Mouse (Mus musculus) stomach, postnatal 0 days (tissue): ENCODE results near the gene Polr2e. TPM values are rescaled to one million over a fixed set of nuclear protein-coding genes. Genes with fewer than 3 reads are reported as not detected.

Source experiments
- ATAC-seq: fragments of 200-750 bp; cut with Nextera tagmentation; 2 replicates; pipeline ENCODE4 v1.8.0; 2017; ENCODE audit not compliant: low FRiP score, low TSS enrichment
- DNase-seq: peaks from one replicate; pipeline ENCODE4 v3.0.0-alpha.2; 2016; ENCODE audit warnings: low spot score
- H3K27ac ChIP-seq: fragments of 300-500 bp; sonication (generic); replicated peaks from 2 replicates; pipeline ENCODE4 v1.5.1; 2014; ENCODE audit warnings: mild to moderate bottlenecking, control low read depth
- H3K27me3 ChIP-seq: fragments of 300-500 bp; sonication (generic); 2 replicates; pipeline ENCODE4 v1.6.1; 2014; ENCODE audit warnings: low read length; ENCODE audit not compliant: control insufficient read depth, insufficient read depth
- H3K36me3 ChIP-seq: fragments of 300-500 bp; sonication (generic); 2 replicates; pipeline ENCODE4 v1.6.1; 2014; ENCODE audit warnings: low read length, mixed read lengths; ENCODE audit not compliant: control insufficient read depth, insufficient read depth
- H3K4me1 ChIP-seq: fragments of 300-500 bp; sonication (generic); replicated peaks from 2 replicates; pipeline ENCODE4 v1.6.1; 2014; ENCODE audit warnings: antibody characterized with exemption; ENCODE audit not compliant: control insufficient read depth, insufficient read depth
- H3K4me2 ChIP-seq: fragments of 300-500 bp; sonication (generic); replicated peaks from 2 replicates; pipeline ENCODE4 v1.6.1; 2014; ENCODE audit warnings: low read depth, mild to moderate bottlenecking, control low read depth, moderate library complexity
- H3K4me3 ChIP-seq: fragments of 300-500 bp; sonication (generic); 2 replicates; pipeline ENCODE4 v1.5.1; 2014; ENCODE audit warnings: low read depth, low read length, control low read depth
- H3K9ac ChIP-seq: fragments of 300-500 bp; sonication (generic); 2 replicates; pipeline ENCODE4 v1.6.1; 2014; ENCODE audit warnings: mild to moderate bottlenecking, low read length, control low read depth, mixed read lengths
- H3K9me3 ChIP-seq: fragments of 300-500 bp; sonication (generic); 2 replicates; pipeline ENCODE4 v1.6.1; 2016; ENCODE audit warnings: low read length; ENCODE audit not compliant: control insufficient read depth
- CTCF ChIP-seq: IDR thresholded peaks from 2 replicates; pipeline ENCODE4 v1.5.1; 2016; ENCODE audit warnings: antibody characterized with exemption, low read depth, mild to moderate bottlenecking, moderate library complexity
- EP300 ChIP-seq: optimal IDR thresholded peaks from 2 replicates; pipeline ENCODE3; 2016; ENCODE audit warnings: antibody characterized with exemption
- WGBS: fragments of 180-500 bp; shearing (Covaris S2); extraction: QIAGEN DNeasy Blood & Tissue Kit; methylation state at CpG from one replicate; pipeline ENCODE4 v1.1.7; 2014; 5-methylcytosine and 5-hydroxymethylcytosine counted together
- polyA plus RNA-seq: library from polyadenylated mRNA; unstranded; fragments of >200 nt; fragmentation: Nextera tagmentation; extraction: Ambion mirVana; gene quantifications from 2 replicates; pipeline ENCODE4 v1.2.1, GENCODE M21; 2015

Gene Polr2e
- 121 and 122 TPM in 2 replicates for polyA plus RNA-seq

DNA sequence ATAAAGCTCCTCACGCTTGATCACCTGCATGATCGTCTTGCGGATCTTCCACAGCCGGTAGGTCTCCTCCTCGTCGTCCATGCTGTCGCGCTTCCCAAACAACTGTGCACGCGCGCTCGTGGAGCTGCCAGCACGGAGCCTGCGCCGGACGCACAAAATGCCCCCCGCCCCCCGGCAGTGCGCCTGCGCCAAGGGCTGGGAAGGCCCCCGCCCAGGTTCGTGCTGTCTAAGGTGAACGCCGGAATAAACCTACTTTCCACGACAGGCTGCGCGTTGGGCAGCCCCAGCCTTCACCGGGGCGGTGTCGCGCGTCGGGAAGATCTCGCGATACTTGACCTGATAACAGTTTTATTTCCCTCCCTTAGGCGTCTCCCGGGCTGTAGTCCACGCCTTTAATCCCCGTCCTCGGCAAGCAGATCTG, at the start of gene Polr2e:
Gene Polr2e (minus strand): TSS at position 237 of the 421 bp plus-strand sequence.
- H3K4me3 ChIP-seq, result peak within 1 kb of the TSS; percentile 61
- no peaks in the 10 kb centered on the region for H3K9me3 ChIP-seq
- no peak for TF ChIP-seq CTCF
- peak; percentile 98 for TF ChIP-seq EP300
- WGBS, result under 1% methylated on average over 40 of the region's 40 CpGs
- H3K27me3 ChIP-seq, result no peaks in the 10 kb centered on the region
- ATAC-seq (peak; percentile 97), DNase-seq (peak; percentile 98)
- peak within 1 kb of the TSS; percentile 59 for H3K27ac ChIP-seq
- peaks cover 18% of the 10 kb centered on the region for H3K36me3 ChIP-seq
- H3K9ac ChIP-seq, result peak within 1 kb of the TSS; percentile 74
- 0 out of 2 replicates have a peak, but pooled peaks cover 4% of the 10 kb centered on the region for H3K4me1 ChIP-seq
- H3K4me2 ChIP-seq, result peak within 1 kb of the TSS; percentile 74

DNA sequence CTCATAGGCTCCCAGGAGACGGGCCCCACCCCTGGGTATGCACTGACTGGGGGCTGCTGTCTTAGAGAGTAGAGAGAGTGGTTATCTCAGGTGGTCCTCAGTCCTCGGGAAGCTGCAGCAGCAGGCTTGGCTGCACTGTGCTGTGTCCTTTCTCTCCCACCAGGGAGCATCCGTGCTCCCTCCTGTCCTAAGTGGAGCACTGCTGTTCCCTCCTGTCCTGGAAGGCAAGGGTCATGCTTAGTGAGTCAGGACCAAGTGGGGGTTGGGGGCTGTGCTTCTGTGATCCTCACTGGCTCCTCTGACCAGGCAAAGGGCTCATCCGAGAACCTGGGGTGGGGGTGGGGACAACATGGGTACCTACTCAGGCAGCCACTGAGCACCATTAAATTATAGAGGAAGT, 49.6 kb upstream of the Polr2e start:
- Histone ChIP-seq H3K36me3 (no peaks in the 10 kb centered on the region; the same call in 1 of the 2 replicates), H3K9ac (no peak overlapping the region), H3K27ac (no peak overlapping the region), H3K9me3 (no peaks in the 10 kb centered on the region), H3K4me1 (peaks cover 12% of the 10 kb centered on the region), H3K4me3 (no peak overlapping the region), H3K27me3 (no peaks in the 10 kb centered on the region), H3K4me2 (no peak overlapping the region)
- WGBS, result 58% methylated on average over 4 of the region's 4 CpGs
- ATAC-seq (no peak), DNase-seq (no peak)
- TF ChIP-seq CTCF, result peak; percentile 47
- no peak for TF ChIP-seq EP300

DNA sequence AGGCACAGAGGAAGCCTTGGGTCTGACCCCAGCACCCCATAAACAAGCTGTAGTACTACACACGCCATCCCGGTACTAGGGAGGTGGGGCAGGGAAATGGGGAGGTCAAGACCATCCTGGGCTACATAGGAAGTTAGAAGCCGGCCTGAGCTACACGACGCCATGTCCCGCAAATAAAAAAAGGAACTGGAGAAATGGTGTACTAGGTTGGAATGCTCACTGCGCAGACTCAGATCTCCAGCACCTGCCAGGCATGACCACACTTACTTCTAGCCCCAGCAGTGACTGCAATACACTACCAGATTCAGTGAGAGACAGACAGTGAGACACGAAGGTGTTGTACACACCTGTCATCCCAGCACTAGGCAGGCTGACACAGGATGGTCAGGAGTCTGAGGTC, 47.9 kb upstream of the Polr2e start:
- ATAC-seq, result no peak
- peaks cover 10% of the 10 kb centered on the region for H3K4me1 ChIP-seq
- H3K9ac ChIP-seq, result no peak overlapping the region
- H3K4me3 ChIP-seq, result no peak overlapping the region
- no peak overlapping the region for H3K4me2 ChIP-seq
- H3K27ac ChIP-seq, result no peak overlapping the region
- 88% methylated on average over 8 of the region's 8 CpGs for WGBS
- H3K36me3 ChIP-seq, result peaks cover 3% of the 10 kb centered on the region
- TF ChIP-seq CTCF, result no peak
- TF ChIP-seq EP300, result no peak
- DNase-seq, result no peak
- H3K27me3 ChIP-seq, result no peaks in the 10 kb centered on the region
- no peaks in the 10 kb centered on the region for H3K9me3 ChIP-seq

DNA sequence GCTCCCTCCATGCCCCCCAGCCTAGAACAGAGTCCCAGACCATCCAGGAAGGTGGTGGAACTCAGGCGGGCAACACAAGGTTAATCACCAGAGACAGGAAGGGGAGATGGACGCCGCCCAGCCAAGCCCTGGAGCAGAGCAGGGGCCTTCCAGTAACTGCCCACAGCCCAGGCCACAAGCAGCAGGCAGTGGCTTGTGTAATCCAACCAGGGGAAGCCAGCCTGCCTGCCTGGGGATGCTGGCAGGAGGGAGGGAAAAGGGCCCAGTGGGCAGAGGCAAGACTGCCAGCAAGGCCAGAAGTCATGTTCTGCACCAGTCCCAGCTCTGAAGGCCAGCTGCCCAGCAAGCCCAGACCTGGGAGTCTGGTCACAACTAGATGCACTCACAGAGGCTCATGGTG, 47.3 kb upstream of the Polr2e start:
- 61% methylated on average over 3 of the region's 3 CpGs for WGBS
- H3K4me2 ChIP-seq, result no peak overlapping the region
- H3K4me3 ChIP-seq, result no peak overlapping the region
- no peak overlapping the region for H3K27ac ChIP-seq
- H3K36me3 ChIP-seq, result peaks cover 8% of the 10 kb centered on the region
- H3K9ac ChIP-seq, result peak overlapping the region; percentile 41
- no peaks in the 10 kb centered on the region for H3K9me3 ChIP-seq
- H3K4me1 ChIP-seq, result peaks cover 5% of the 10 kb centered on the region; the same call in 1 of the 2 replicates
- H3K27me3 ChIP-seq, result no peaks in the 10 kb centered on the region
- TF ChIP-seq CTCF, result no peak
- TF ChIP-seq EP300, result no peak
- no peak for DNase-seq
- no peak for ATAC-seq

DNA sequence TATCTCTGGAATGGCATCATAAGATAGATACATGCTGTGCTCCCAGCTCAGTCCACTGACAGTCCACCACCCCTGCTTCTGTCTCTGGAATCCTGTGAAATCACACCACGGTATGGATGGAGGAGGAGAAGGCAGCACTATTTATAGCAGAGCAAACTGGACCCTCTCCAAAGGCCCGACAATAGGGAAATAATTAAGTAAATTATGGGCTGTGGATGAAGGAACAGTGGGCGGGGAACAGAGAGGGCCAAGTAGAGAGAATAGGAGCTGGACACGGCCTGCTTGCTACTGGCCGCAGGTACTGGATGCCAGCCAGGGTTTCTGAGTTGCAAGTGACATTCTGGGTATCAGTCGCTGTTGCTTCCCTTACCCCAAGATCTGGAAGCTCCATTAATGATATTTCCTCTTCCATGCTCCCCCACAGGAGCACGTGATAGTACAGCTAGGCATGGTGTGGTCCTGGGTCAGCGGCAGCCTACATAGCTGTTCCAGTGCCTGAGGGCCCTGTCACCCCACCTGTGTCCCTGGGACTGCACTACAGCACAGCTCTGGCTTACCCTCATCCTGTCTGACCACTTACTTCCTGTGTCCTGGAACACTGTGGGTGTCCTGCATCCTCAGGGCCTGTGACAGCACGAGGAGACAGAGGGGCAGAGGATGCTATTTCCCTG, 45.4 kb upstream of the Polr2e start:
- peaks cover 9% of the 10 kb centered on the region for H3K36me3 ChIP-seq
- TF ChIP-seq EP300, result no peak
- no peak for TF ChIP-seq CTCF
- H3K4me3 ChIP-seq, result no peak overlapping the region
- H3K27me3 ChIP-seq, result no peaks in the 10 kb centered on the region
- no peak overlapping the region for H3K4me2 ChIP-seq
- H3K9me3 ChIP-seq, result no peaks in the 10 kb centered on the region
- 39% methylated on average over 9 of the region's 9 CpGs for WGBS
- peak overlapping the region; percentile 74 for H3K27ac ChIP-seq
- peak; percentile 22; the same call in 1 of the 2 replicates for ATAC-seq
- no peak for DNase-seq
- peak overlapping the region; percentile 35; the same call in 1 of the 2 replicates for H3K9ac ChIP-seq
- H3K4me1 ChIP-seq, result 0 out of 2 replicates have a peak, but pooled peaks cover 3% of the 10 kb centered on the region

DNA sequence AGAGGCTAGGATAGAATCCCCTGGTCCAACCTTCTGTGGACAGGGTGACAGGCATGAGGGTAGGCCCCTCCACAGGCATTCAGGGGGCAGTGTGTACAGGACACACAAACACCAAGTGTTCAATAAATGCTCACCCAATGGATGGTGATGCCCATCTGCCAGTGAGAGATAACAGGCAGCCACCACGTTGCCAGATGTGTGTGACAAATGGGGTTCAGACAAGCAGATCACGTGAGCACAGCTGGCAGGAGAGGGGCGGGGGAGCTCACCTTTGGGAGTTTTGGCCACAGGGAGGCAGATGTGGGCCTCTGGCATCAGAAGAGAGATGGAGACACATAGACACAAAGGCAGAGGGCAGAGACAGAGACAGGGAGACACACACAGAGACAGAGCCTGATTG, 41.5 kb upstream of the Polr2e start:
- ATAC-seq (no peak), DNase-seq (no peak)
- H3K36me3 ChIP-seq, result peaks cover 13% of the 10 kb centered on the region
- H3K27me3 ChIP-seq, result no peaks in the 10 kb centered on the region
- H3K4me1 ChIP-seq, result 0 out of 2 replicates have a peak, but pooled peaks cover 3% of the 10 kb centered on the region
- no peak overlapping the region for H3K4me2 ChIP-seq
- H3K27ac ChIP-seq, result no peak overlapping the region
- no peak overlapping the region for H3K4me3 ChIP-seq
- H3K9me3 ChIP-seq, result no peaks in the 10 kb centered on the region
- 68% methylated on average over 3 of the region's 3 CpGs for WGBS
- H3K9ac ChIP-seq, result no peak overlapping the region
- TF ChIP-seq CTCF (peak; percentile 25; the same call in 1 of the 2 replicates), EP300 (no peak)
